Mouse (Mus musculus) lung, embryonic 16.5 days (tissue): ENCODE measurements at regions not wholly inside any gene's neighbourhood (a gene's known extent, or its start where the extent isn't known, plus 50 kb on each side); places are given as distances from the start of the nearest gene placed in this dataset.

Experiments
- ATAC-seq: fragments of 200-750 bp; cut with Nextera tagmentation; 2 replicates; pipeline ENCODE4 v1.8.0; 2017; ENCODE audit warnings: low read depth, mild to moderate bottlenecking, moderate library complexity
- H3K27ac ChIP-seq: fragments of 300-500 bp; sonication (generic); 2 replicates; pipeline ENCODE4 v1.5.1; 2014; ENCODE audit warnings: mild to moderate bottlenecking, control low read depth, low read length
- H3K27me3 ChIP-seq: fragments of 300-500 bp; sonication (generic); 2 replicates; pipeline ENCODE4 v1.6.1; 2014; ENCODE audit warnings: low read depth, low read length, mixed read lengths; ENCODE audit not compliant: control insufficient read depth, insufficient read depth
- H3K36me3 ChIP-seq: fragments of 300-500 bp; sonication (generic); 2 replicates; pipeline ENCODE4 v1.6.1; 2014; ENCODE audit warnings: low read length; ENCODE audit not compliant: control insufficient read depth, insufficient read depth
- H3K4me1 ChIP-seq: fragments of 300-500 bp; sonication (generic); replicated peaks from 2 replicates; pipeline ENCODE4 v1.6.1; 2014; ENCODE audit warnings: low read length, mixed read lengths; ENCODE audit not compliant: control insufficient read depth, insufficient read depth
- H3K4me2 ChIP-seq: fragments of 300-500 bp; sonication (generic); 2 replicates; pipeline ENCODE4 v1.6.1; 2014; ENCODE audit warnings: low read depth, low read length, control low read depth
- H3K4me3 ChIP-seq: fragments of 300-500 bp; sonication (generic); 2 replicates; pipeline ENCODE4 v1.5.1; 2014; ENCODE audit warnings: mild to moderate bottlenecking, low read length, control low read depth
- H3K9ac ChIP-seq: fragments of 300-500 bp; sonication (generic); 2 replicates; pipeline ENCODE4 v1.6.1; 2014; ENCODE audit warnings: low read length, control low read depth
- H3K9me3 ChIP-seq: fragments of 300-500 bp; sonication (generic); 2 replicates; pipeline ENCODE4 v1.6.1; 2016; ENCODE audit warnings: low read length; ENCODE audit not compliant: control insufficient read depth
- WGBS: fragments of 180-500 bp; shearing (Covaris S2); extraction: QIAGEN DNeasy Blood & Tissue Kit; methylation state at CpG from one replicate; pipeline ENCODE4 v1.1.7; 2014; 5-methylcytosine and 5-hydroxymethylcytosine counted together

GRCm38 (mm10) chr8:113916649-113917048, 68.1 kb upstream of the Adamts18 start:
- Histone ChIP-seq H3K36me3 (no peaks in the 10 kb centered on the region), H3K4me1 (no peaks in the 10 kb centered on the region), H3K9ac (no peak overlapping the region), H3K27me3 (no peaks in the 10 kb centered on the region), H3K4me3 (no peak overlapping the region), H3K27ac (no peak overlapping the region), H3K9me3 (no peaks in the 10 kb centered on the region), H3K4me2 (no peak overlapping the region)
- WGBS: 75% methylated on average over 3 of the region's 3 CpGs
- no peak for ATAC-seq

- no peak overlapping the region for H3K27ac ChIP-seq
- no peaks in the 10 kb centered on the region for H3K27me3 ChIP-seq
- no peak overlapping the region for H3K9ac ChIP-seq
- ATAC-seq: no peak
- H3K36me3 ChIP-seq: no peaks in the 10 kb centered on the region
- WGBS: 35% methylated on average over 6 of the region's 6 CpGs
- H3K4me3 ChIP-seq: no peak overlapping the region
- no peaks in the 10 kb centered on the region for H3K9me3 ChIP-seq
- H3K4me1 ChIP-seq: no peaks in the 10 kb centered on the region
- H3K4me2 ChIP-seq: no peak overlapping the region
Measured at GRCm38 (mm10) chr8:113917197-113917596, 68.7 kb upstream of the Adamts18 start.

- Histone ChIP-seq H3K4me2 (no peak overlapping the region), H3K9ac (no peak overlapping the region), H3K4me3 (no peak overlapping the region), H3K9me3 (no peaks in the 10 kb centered on the region), H3K27me3 (no peaks in the 10 kb centered on the region), H3K4me1 (no peaks in the 10 kb centered on the region), H3K27ac (no peak overlapping the region), H3K36me3 (no peaks in the 10 kb centered on the region)
- ATAC-seq: no peak
- WGBS: 64% methylated on average over 2 of the region's 2 CpGs
Measured at GRCm38 (mm10) chr8:113920306-113920705, 71.8 kb upstream of the Adamts18 start.

GRCm38 (mm10) chr8:113923381-113923780, 74.8 kb upstream of the Adamts18 start:
- H3K36me3 ChIP-seq: no peaks in the 10 kb centered on the region
- H3K27ac ChIP-seq: no peak overlapping the region
- H3K4me2 ChIP-seq: no peak overlapping the region
- H3K27me3 ChIP-seq: no peaks in the 10 kb centered on the region
- no peak for ATAC-seq
- H3K4me3 ChIP-seq: no peak overlapping the region
- no peak overlapping the region for H3K9ac ChIP-seq
- no peaks in the 10 kb centered on the region for H3K9me3 ChIP-seq
- 55% methylated on average over 3 of the region's 3 CpGs for WGBS
- no peaks in the 10 kb centered on the region for H3K4me1 ChIP-seq

GRCm38 (mm10) chr8:113953721-113954120, 105.2 kb upstream of the Adamts18 start:
- Histone ChIP-seq H3K36me3 (no peaks in the 10 kb centered on the region), H3K4me2 (no peak overlapping the region), H3K9me3 (no peaks in the 10 kb centered on the region), H3K4me3 (no peak overlapping the region), H3K27ac (no peak overlapping the region), H3K27me3 (no peaks in the 10 kb centered on the region), H3K9ac (no peak overlapping the region), H3K4me1 (0 out of 2 replicates have a peak, but pooled peaks cover 2% of the 10 kb centered on the region)
- no peak for ATAC-seq
- 73% methylated on average over 3 of the region's 3 CpGs for WGBS

- Histone ChIP-seq H3K4me3 (no peak overlapping the region), H3K9me3 (no peaks in the 10 kb centered on the region), H3K9ac (no peak overlapping the region), H3K27me3 (no peaks in the 10 kb centered on the region), H3K36me3 (no peaks in the 10 kb centered on the region), H3K27ac (peak overlapping the region; percentile 35), H3K4me1 (0 out of 2 replicates have a peak, but pooled peaks cover 2% of the 10 kb centered on the region), H3K4me2 (no peak overlapping the region)
- ATAC-seq: peak; percentile 72
- 36% methylated on average over 14 of the region's 14 CpGs for WGBS
Measured at GRCm38 (mm10) chr8:113956439-113957043, 108.0 kb upstream of the Adamts18 start.

GRCm38 (mm10) chr8:113957821-113958220, 109.3 kb upstream of the Adamts18 start:
- WGBS: 57% methylated on average over 6 of the region's 6 CpGs
- no peaks in the 10 kb centered on the region for H3K36me3 ChIP-seq
- H3K27me3 ChIP-seq: no peaks in the 10 kb centered on the region
- H3K9me3 ChIP-seq: no peaks in the 10 kb centered on the region
- H3K4me1 ChIP-seq: 0 out of 2 replicates have a peak, but pooled peaks cover 2% of the 10 kb centered on the region
- no peak for ATAC-seq
- H3K27ac ChIP-seq: no peak overlapping the region
- H3K4me3 ChIP-seq: no peak overlapping the region
- no peak overlapping the region for H3K4me2 ChIP-seq
- H3K9ac ChIP-seq: no peak overlapping the region

GRCm38 (mm10) chr8:113975810-113976209, 127.3 kb upstream of the Adamts18 start:
- H3K27ac ChIP-seq: peak overlapping the region; percentile 2; the same call in 1 of the 2 replicates
- H3K4me2 ChIP-seq: no peak overlapping the region
- peaks cover 12% of the 10 kb centered on the region for H3K4me1 ChIP-seq
- no peak overlapping the region for H3K9ac ChIP-seq
- no peaks in the 10 kb centered on the region; the same call in 1 of the 2 replicates for H3K9me3 ChIP-seq
- H3K36me3 ChIP-seq: no peaks in the 10 kb centered on the region
- H3K4me3 ChIP-seq: no peak overlapping the region
- ATAC-seq: peak; percentile 47; the same call in 1 of the 2 replicates
- no peaks in the 10 kb centered on the region; the same call in 1 of the 2 replicates for H3K27me3 ChIP-seq
- WGBS: 45% methylated on average over 5 of the region's 5 CpGs

GRCm38 (mm10) chr8:113976626-113977025, 128.1 kb upstream of the Adamts18 start:
- Histone ChIP-seq H3K27me3 (no peaks in the 10 kb centered on the region; the same call in 1 of the 2 replicates), H3K4me3 (no peak overlapping the region), H3K4me1 (peaks cover 12% of the 10 kb centered on the region), H3K36me3 (no peaks in the 10 kb centered on the region), H3K4me2 (no peak overlapping the region), H3K9me3 (no peaks in the 10 kb centered on the region; the same call in 1 of the 2 replicates), H3K9ac (no peak overlapping the region), H3K27ac (peak overlapping the region; percentile 76)
- peak; percentile 8 for ATAC-seq
- WGBS: 13% methylated on average over 4 of the region's 4 CpGs
